Mouse (Mus musculus): ENCODE data around the gene Olfr692.
A peak's percentile ranks its signal among the peaks of the same experiment; 100 is the strongest.

Olfr692 gene

DNA sequence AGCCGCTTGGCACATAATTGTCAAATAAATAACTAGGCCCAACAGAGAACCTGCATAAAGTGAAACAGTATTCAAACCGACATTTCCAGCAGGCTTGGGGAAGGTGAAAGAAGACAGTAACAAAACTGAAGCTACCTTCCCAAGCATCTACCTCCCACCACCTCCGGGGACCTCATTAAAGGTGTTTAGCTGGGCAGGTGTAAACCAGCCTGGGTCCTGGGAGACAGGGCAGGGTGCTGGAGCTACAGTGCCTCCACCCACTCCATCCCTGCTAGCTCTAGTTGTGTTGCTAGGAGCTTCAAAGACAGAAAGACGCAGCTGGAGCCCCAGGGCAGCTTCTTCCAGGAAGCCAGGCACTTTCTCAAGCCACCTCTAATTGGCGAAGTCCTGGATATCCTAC, 36.2 kb downstream of the Olfr692 start, which contains the start of gene Cnga4:
Gene Cnga4 (plus strand): TSS at position 301 of the 400 bp plus-strand sequence.
- no peak for DNase-seq (ENCODE audit: low read depth in 1 of 2, low spot score in 2 of 2)

DNA sequence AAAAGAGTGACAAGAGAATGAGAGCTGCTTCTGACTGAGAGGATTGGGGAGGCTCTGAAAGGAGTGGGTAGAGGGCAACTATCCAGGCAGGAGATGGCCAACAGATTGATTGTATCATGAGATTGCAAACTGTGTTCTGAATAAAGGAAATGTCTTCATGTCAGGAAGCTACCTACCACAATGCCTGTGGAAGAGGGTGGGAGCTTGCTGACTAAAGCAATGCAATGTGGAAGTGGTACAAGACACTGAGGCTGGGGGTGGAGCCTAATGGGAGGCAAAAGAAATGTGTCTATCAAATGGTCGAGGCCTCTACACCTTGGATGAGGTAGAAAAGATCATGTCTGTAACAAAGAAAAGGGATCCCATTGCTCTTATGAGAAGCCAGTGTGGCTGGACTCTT, 38.3 kb downstream of the Olfr692 start:
- no peak for DNase-seq (ENCODE audit: low read depth in 1 of 2, low spot score in 2 of 2)

DNA sequence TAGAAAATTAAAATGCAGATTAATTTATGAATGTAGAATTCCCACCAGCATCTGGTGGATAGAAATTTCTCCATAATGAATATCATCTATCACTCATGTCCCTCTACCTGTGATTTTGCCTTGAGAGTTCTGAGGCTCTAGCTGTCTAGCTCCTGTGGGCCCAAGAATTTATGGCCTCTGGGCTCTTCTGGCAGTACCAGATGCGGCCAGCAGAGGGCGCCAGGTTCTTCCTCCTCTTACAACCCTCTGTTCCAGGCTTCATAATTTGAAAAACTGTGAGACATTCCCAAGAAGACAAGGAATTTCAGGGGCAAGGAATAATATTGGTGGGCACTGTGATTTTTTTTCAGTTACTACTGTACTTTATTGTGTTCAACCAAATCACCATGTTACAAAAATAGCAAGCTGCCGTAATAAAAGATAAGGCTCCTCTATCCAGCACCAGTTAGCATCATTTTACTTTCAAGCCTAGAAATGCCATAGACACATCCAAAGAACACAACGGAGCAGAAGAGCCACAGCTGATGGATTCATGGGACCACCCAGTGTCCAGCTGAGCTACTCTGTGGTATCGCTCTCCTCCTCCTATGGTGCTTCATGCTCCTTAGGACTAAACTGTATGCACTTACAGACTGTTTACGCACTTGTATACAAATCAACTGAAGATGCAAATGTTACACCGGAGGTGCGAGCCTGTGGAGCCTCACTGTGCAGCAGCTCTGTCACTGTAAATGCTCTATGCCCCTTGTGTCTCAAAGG, 44.0 kb downstream of the Olfr692 start:
- peak in 1 of 2 experiments; percentile 34 for DNase-seq (ENCODE audit: low read depth in 1 of 2, low spot score in 2 of 2)

DNA sequence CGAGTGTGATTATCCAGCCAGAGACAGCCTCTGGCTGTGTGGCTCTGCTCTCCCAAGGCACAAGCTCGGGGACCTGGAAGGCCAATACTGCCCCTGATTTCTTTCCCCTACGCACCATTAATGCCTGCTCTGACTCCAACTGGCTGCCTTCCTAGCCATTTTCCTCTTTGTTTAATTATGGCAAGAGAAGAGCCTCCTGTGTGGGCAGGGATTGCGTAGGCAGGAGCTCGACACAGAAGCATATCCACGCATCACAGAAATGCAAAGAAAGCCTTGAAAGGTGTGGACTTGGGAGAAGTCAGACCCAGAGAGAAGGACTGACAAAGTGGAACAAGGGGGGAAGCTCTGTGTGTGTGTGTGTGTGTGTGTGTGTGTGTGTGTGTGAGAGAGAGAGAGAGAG, 46.4 kb downstream of the Olfr692 start:
- no peak for DNase-seq (ENCODE audit: low read depth in 1 of 2, low spot score in 2 of 2)

DNA sequence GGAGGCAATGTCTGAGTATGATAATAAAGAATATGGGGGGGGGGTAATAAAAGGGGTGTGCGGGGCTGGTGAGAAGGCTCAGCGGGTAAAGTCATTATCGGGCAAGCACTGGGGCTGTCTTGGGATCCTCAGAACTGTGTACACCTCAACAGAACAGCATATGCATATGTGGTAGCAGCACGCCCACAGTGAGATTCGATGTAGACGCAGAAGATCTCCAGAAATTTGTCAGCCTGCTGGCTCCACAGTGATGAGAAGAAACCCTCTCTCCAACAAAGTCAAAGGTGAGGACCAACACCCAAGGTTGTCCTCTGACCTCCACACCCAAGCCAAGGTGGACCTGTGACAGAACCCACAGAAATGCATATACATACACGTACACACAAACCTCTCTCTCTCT, 48.5 kb downstream of the Olfr692 start:
- no peak for DNase-seq (ENCODE audit: low read depth in 1 of 2, low spot score in 2 of 2)

DNA sequence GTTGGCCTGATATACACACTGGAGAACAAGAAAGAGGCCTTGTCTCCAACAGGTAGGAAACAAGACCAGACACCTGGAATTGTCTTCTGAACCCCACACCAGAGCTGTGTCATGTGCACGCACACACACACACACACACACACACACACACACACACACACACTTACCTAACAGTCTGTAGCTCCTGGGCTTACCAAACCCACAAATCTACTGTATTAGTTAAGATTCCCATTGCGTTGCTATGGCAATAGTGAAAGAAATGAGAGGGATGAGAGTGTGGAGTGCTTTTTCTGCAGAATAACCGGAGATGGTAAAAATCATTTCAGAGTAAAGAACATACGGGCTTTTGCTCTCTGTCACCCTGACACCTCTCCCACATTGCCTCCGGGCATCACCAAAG, 50.1 kb downstream of the Olfr692 start:
- no peak for DNase-seq (ENCODE audit: low read depth in 1 of 2, low spot score in 2 of 2)
